Mouse (Mus musculus): ENCODE measurements at regions not wholly inside any gene's neighbourhood (a gene's known extent, or its start where the extent isn't known, plus 50 kb on each side); places are given as distances from the start of the nearest gene placed in this dataset.

DNA sequence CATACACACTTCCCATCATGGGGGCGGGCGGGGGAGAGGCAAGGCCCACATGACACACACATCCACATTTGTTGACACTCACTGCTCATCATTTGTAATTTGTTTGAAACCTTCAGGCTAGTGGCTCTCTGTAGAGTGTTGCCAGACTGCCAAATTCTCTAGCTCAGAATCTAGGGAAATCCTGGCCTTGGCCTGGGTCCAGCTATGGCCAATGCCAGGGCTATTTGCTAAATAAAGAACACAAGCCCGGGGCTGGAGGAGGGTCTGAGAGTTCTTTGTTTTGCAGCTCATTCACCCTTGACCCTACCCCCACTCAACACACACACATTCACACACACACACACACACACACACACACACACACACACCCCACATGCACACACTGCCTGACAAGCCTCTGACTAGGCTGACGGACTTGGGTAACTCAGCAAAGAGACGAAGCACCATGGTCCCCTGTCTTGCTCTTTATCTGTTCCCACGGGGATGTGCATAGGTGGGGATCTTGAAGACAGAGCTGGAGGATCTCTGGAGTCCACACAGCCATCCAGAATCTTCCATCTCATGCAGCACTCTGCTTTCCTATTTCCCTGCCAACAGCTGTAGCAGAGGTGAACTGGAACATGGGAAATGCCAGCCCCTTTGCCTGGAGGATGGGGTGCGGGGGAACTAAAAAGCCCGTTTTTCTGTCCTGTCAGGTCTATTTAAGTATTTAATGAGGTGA lies 107.1 kb upstream of the Cadm1 start:
- ATAC-seq (ENCODE audit: low read depth) (peak; percentile 55), DNase-seq (ENCODE audit: low spot score) (peak; percentile 79)
- no peak overlapping the region for H3K4me2 ChIP-seq (ENCODE audit: low read depth, low read length)
- H3K4me1 ChIP-seq (ENCODE audit: control insufficient read depth, insufficient read depth, low read length) = peaks cover 13% of the 10 kb centered on the region; the same call in 1 of the 2 replicates
- H3K4me3 ChIP-seq (ENCODE audit: low read depth, low read length) = no peak overlapping the region
- H3K36me3 ChIP-seq (ENCODE audit: control insufficient read depth, insufficient read depth, low read length) = no peaks in the 10 kb centered on the region
- 0 out of 2 replicates have a peak overlapping the region, but pooled peaks have one; percentile 39 for H3K27ac ChIP-seq (replicated peaks; ENCODE audit: low read depth, low read length)
- H3K9ac ChIP-seq (ENCODE audit: low read depth, low read length) = no peak overlapping the region
- WGBS = 60% methylated on average over 8 of the region's 8 CpGs
- no peaks in the 10 kb centered on the region for H3K27me3 ChIP-seq (replicated peaks; ENCODE audit: control insufficient read depth, insufficient read depth, low read length)
- no peaks in the 10 kb centered on the region for H3K9me3 ChIP-seq (ENCODE audit: control insufficient read depth, low read length)

DNA sequence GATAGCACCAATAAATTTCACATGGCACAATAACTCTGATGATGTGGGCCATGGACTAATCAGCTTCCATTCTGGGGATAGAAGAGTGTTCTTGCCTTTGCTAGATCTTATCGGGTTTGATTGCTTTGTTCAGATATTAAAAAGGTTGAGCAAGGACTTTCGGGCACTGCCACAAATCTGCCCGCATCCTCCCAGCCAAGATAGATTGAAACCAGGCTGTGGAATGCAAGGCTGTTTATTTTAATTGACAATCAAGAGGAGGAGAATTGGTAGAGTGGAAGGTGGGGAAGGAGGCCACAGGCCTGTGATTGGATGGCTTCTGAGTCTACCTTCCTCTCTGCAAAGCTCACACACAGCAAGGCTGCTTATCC lies 106.5 kb upstream of the Cadm1 start:
- ATAC-seq (ENCODE audit: low read depth) = no peak
- Histone ChIP-seq H3K27ac (replicated peaks; ENCODE audit: low read depth, low read length) (no peak overlapping the region), H3K9me3 (ENCODE audit: control insufficient read depth, low read length) (no peaks in the 10 kb centered on the region), H3K36me3 (ENCODE audit: control insufficient read depth, insufficient read depth, low read length) (no peaks in the 10 kb centered on the region), H3K4me1 (ENCODE audit: control insufficient read depth, insufficient read depth, low read length) (peaks cover 13% of the 10 kb centered on the region; the same call in 1 of the 2 replicates), H3K4me2 (ENCODE audit: low read depth, low read length) (no peak overlapping the region), H3K9ac (ENCODE audit: low read depth, low read length) (no peak overlapping the region), H3K4me3 (ENCODE audit: low read depth, low read length) (no peak overlapping the region), H3K27me3 (replicated peaks; ENCODE audit: control insufficient read depth, insufficient read depth, low read length) (no peaks in the 10 kb centered on the region)
- DNase-seq (ENCODE audit: low spot score) = no peak
- WGBS = 63% methylated on average over 3 of the region's 3 CpGs

DNA sequence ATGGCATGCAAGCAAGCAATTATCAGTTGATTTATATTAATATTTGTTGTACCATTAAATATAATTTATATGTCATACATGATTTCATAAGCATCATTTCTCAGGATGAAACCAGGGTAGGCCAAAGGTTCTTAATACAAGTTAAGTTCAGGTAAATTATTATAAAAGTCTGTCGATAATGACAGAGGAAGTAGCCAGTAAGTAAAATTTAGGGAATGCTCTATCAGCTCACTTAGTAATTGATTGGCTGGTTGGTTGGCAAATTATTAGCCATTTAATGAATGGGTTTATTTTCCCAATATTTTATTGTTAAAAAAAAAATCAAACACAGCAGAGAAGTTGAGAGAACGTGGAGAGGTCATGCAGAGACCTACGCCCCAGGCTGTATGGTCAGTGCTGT lies 105.8 kb upstream of the Cadm1 start:
- WGBS = 85% methylated on average over 3 of the region's 3 CpGs
- no peak overlapping the region for H3K4me3 ChIP-seq (ENCODE audit: low read depth, low read length)
- H3K4me2 ChIP-seq (ENCODE audit: low read depth, low read length) = no peak overlapping the region
- H3K27me3 ChIP-seq (replicated peaks; ENCODE audit: control insufficient read depth, insufficient read depth, low read length) = no peaks in the 10 kb centered on the region
- ATAC-seq (ENCODE audit: low read depth) (no peak), DNase-seq (ENCODE audit: low spot score) (no peak)
- no peaks in the 10 kb centered on the region for H3K9me3 ChIP-seq (ENCODE audit: control insufficient read depth, low read length)
- H3K4me1 ChIP-seq (ENCODE audit: control insufficient read depth, insufficient read depth, low read length) = peaks cover 13% of the 10 kb centered on the region; the same call in 1 of the 2 replicates
- no peak overlapping the region for H3K9ac ChIP-seq (ENCODE audit: low read depth, low read length)
- H3K36me3 ChIP-seq (ENCODE audit: control insufficient read depth, insufficient read depth, low read length) = no peaks in the 10 kb centered on the region
- H3K27ac ChIP-seq (replicated peaks; ENCODE audit: low read depth, low read length) = no peak overlapping the region

DNA sequence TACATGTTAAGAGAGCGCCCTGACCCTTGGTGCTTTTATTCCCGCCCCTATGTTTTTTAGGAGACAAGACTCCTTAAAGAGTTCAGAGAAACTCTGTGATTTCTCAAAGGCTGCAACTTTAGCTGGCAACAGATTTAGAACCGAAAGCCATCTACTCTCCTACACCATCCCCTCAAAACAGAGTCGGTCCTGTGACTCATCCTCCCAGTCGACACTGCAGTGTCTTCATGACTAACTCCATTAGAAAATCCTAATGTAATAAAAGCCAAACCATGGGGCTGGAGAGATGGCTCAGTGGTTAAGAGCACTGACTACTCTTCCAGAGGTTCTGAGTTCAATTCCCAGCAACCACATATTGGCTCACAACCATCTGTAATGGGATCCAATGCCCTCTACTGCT lies 103.3 kb upstream of the Cadm1 start:
- Histone ChIP-seq H3K9me3 (ENCODE audit: control insufficient read depth, low read length) (no peaks in the 10 kb centered on the region), H3K4me1 (ENCODE audit: control insufficient read depth, insufficient read depth, low read length) (peaks cover 13% of the 10 kb centered on the region; the same call in 1 of the 2 replicates), H3K27me3 (replicated peaks; ENCODE audit: control insufficient read depth, insufficient read depth, low read length) (no peaks in the 10 kb centered on the region), H3K9ac (ENCODE audit: low read depth, low read length) (no peak overlapping the region), H3K4me3 (ENCODE audit: low read depth, low read length) (no peak overlapping the region), H3K4me2 (ENCODE audit: low read depth, low read length) (no peak overlapping the region), H3K36me3 (ENCODE audit: control insufficient read depth, insufficient read depth, low read length) (no peaks in the 10 kb centered on the region), H3K27ac (replicated peaks; ENCODE audit: low read depth, low read length) (no peak overlapping the region)
- ATAC-seq (ENCODE audit: low read depth) (no peak), DNase-seq (ENCODE audit: low spot score) (no peak)
- 85% methylated on average over 5 of the region's 5 CpGs for WGBS

DNA sequence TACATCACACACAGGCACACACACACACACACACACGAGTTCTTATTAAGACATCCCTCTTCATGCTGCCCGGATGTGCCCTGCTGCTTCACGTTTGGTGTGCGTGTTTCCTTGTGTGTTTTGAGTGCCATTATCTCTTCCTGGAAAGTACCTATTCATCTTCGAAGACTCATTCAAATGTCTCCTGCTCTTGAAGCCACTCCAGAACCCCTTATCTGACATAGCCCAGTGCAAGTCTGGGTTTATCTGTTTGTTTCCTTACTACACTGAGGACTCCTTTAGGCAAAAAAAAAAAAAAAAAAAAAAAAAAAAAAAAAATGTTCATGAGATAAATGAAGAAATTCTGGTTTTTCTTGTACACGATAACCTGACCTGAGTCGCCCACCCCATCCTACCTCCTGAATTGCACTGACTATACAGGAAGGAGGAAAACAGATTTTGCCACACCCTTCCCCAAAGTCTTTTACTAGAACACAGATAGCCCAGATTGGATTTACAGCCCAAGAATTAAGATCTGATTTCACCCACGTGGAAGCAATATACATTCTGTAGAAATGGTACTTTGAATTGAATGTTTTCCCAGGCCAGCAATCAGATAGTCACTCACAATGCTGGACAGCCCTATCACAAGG lies 101.1 kb upstream of the Cadm1 start:
- H3K27ac ChIP-seq (replicated peaks; ENCODE audit: low read depth, low read length) = no peak overlapping the region
- no peaks in the 10 kb centered on the region for H3K9me3 ChIP-seq (ENCODE audit: control insufficient read depth, low read length)
- no peaks in the 10 kb centered on the region for H3K36me3 ChIP-seq (ENCODE audit: control insufficient read depth, insufficient read depth, low read length)
- ATAC-seq (ENCODE audit: low read depth) (peak; percentile 53; the same call in 1 of the 2 replicates), DNase-seq (ENCODE audit: low spot score) (no peak)
- no peaks in the 10 kb centered on the region for H3K4me1 ChIP-seq (ENCODE audit: control insufficient read depth, insufficient read depth, low read length)
- 65% methylated on average over 8 of the region's 8 CpGs for WGBS
- no peaks in the 10 kb centered on the region for H3K27me3 ChIP-seq (replicated peaks; ENCODE audit: control insufficient read depth, insufficient read depth, low read length)
- no peak overlapping the region for H3K9ac ChIP-seq (ENCODE audit: low read depth, low read length)
- H3K4me3 ChIP-seq (ENCODE audit: low read depth, low read length) = no peak overlapping the region
- no peak overlapping the region for H3K4me2 ChIP-seq (ENCODE audit: low read depth, low read length)

DNA sequence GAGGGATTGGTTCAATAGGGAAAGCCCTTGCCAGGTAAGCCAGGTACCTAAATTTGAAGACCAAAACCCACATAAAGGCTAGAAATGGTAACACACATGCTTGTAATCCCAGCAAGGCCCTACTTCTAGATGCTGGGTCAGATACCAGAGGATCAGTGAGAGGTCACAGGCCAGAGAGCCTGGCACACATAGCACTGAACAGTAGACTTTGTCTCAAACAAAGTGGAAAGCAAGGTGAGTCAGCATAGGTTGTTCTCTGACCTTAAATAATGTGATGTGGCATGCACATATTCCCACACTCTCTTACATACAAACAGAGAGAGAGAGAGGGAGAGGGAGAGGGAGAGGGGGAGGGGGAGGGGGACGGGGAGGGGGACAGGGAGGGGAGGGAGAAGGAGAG lies 100.3 kb upstream of the Cadm1 start:
- Histone ChIP-seq H3K9ac (ENCODE audit: low read depth, low read length) (no peak overlapping the region), H3K27me3 (replicated peaks; ENCODE audit: control insufficient read depth, insufficient read depth, low read length) (no peaks in the 10 kb centered on the region), H3K4me3 (ENCODE audit: low read depth, low read length) (no peak overlapping the region), H3K4me2 (ENCODE audit: low read depth, low read length) (no peak overlapping the region), H3K27ac (replicated peaks; ENCODE audit: low read depth, low read length) (no peak overlapping the region), H3K9me3 (ENCODE audit: control insufficient read depth, low read length) (no peaks in the 10 kb centered on the region), H3K4me1 (ENCODE audit: control insufficient read depth, insufficient read depth, low read length) (peaks cover 2% of the 10 kb centered on the region; the same call in 1 of the 2 replicates), H3K36me3 (ENCODE audit: control insufficient read depth, insufficient read depth, low read length) (no peaks in the 10 kb centered on the region)
- no CpG with 5 or more reads among the region's 1 CpGs for WGBS
- DNase-seq (ENCODE audit: low spot score) (no peak), ATAC-seq (ENCODE audit: low read depth) (no peak)

DNA sequence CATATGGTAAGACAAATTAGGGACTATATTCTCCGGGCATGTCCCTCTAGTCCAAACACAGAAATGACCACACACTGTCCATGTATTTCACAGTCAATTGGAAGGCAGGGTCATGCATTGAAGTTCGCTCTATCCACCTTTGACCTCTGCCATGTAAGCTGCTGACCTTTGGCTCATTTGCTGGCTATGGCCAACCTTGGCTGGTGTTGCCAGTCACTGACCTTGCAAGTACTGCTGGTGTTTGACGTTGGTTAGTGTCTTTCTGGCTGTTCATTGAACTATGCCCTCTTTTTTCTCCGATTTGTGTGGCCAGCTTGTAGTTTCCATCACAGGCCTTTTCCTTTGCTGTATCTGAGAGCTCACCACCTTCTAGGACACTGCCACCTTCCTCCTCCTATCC lies 97.3 kb upstream of the Cadm1 start:
- Histone ChIP-seq H3K9ac (ENCODE audit: low read depth, low read length) (no peak overlapping the region), H3K27ac (replicated peaks; ENCODE audit: low read depth, low read length) (no peak overlapping the region), H3K4me2 (ENCODE audit: low read depth, low read length) (no peak overlapping the region), H3K36me3 (ENCODE audit: control insufficient read depth, insufficient read depth, low read length) (no peaks in the 10 kb centered on the region), H3K4me3 (ENCODE audit: low read depth, low read length) (no peak overlapping the region), H3K27me3 (replicated peaks; ENCODE audit: control insufficient read depth, insufficient read depth, low read length) (no peaks in the 10 kb centered on the region), H3K9me3 (ENCODE audit: control insufficient read depth, low read length) (no peaks in the 10 kb centered on the region), H3K4me1 (ENCODE audit: control insufficient read depth, insufficient read depth, low read length) (peaks cover 8% of the 10 kb centered on the region; the same call in 1 of the 2 replicates)
- 74% methylated on average over 4 of the region's 4 CpGs for WGBS
- DNase-seq (ENCODE audit: low spot score) = no peak
- ATAC-seq (ENCODE audit: low read depth) = no peak

DNA sequence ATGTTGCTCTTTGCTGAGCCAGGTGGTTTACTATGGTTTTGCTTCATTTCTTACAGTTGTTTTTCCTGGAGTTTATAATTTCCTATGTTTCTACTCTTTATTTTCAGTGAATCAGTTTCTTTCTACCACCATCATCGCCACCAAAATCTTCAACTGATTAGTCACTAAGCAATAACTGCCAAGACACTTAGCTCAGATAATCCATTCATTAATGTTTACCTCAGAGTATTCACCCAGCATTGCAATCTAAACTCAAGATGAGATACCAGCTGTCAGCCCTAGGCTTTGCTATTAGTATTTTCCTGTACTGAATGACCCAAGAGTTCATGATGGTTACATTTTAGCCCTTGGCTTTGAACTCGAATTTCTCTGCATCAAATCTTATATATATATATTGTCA lies 96.8 kb upstream of the Cadm1 start:
- H3K4me3 ChIP-seq (ENCODE audit: low read depth, low read length) = no peak overlapping the region
- ATAC-seq (ENCODE audit: low read depth) = no peak
- no peaks in the 10 kb centered on the region for H3K36me3 ChIP-seq (ENCODE audit: control insufficient read depth, insufficient read depth, low read length)
- no peak overlapping the region for H3K9ac ChIP-seq (ENCODE audit: low read depth, low read length)
- H3K4me1 ChIP-seq (ENCODE audit: control insufficient read depth, insufficient read depth, low read length) = peaks cover 8% of the 10 kb centered on the region; the same call in 1 of the 2 replicates
- H3K27ac ChIP-seq (replicated peaks; ENCODE audit: low read depth, low read length) = no peak overlapping the region
- no peak overlapping the region for H3K4me2 ChIP-seq (ENCODE audit: low read depth, low read length)
- no peaks in the 10 kb centered on the region for H3K9me3 ChIP-seq (ENCODE audit: control insufficient read depth, low read length)
- no peaks in the 10 kb centered on the region for H3K27me3 ChIP-seq (replicated peaks; ENCODE audit: control insufficient read depth, insufficient read depth, low read length)
- no peak for DNase-seq (ENCODE audit: low spot score)
- 70% methylated on average over 2 of the region's 2 CpGs for WGBS

DNA sequence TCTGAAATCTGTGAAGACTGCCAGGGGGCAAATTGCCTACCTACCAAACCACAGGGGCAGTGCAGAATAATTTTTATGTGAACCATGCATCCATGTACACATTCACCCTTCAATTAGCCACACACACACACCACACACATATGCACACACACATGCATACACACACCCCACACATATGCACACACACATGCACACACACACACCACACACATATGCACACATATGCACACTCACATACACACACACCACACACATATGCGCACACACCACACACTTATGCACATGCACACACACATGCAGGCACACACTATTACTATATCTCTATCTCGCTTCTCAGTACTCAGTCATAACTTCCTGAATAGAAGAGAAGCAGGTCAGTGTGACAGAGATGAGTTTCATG lies 95.9 kb upstream of the Cadm1 start:
- no peak overlapping the region for H3K9ac ChIP-seq (ENCODE audit: low read depth, low read length)
- H3K36me3 ChIP-seq (ENCODE audit: control insufficient read depth, insufficient read depth, low read length) = no peaks in the 10 kb centered on the region
- 94% methylated on average over 2 of the region's 2 CpGs for WGBS
- no peak overlapping the region for H3K27ac ChIP-seq (replicated peaks; ENCODE audit: low read depth, low read length)
- no peaks in the 10 kb centered on the region for H3K27me3 ChIP-seq (replicated peaks; ENCODE audit: control insufficient read depth, insufficient read depth, low read length)
- no peak overlapping the region for H3K4me3 ChIP-seq (ENCODE audit: low read depth, low read length)
- no peak for DNase-seq (ENCODE audit: low spot score)
- no peaks in the 10 kb centered on the region for H3K9me3 ChIP-seq (ENCODE audit: control insufficient read depth, low read length)
- no peak overlapping the region for H3K4me2 ChIP-seq (ENCODE audit: low read depth, low read length)
- H3K4me1 ChIP-seq (ENCODE audit: control insufficient read depth, insufficient read depth, low read length) = peaks cover 8% of the 10 kb centered on the region; the same call in 1 of the 2 replicates
- no peak for ATAC-seq (ENCODE audit: low read depth)

Data from embryonic facial prominence, embryonic 14.5 days (tissue).